Mouse (Mus musculus) midbrain, embryonic 14.5 days (tissue): Measurements from ENCODE around the gene Tigd3. TPM values are rescaled to one million over a fixed set of nuclear protein-coding genes. Genes with fewer than 3 reads are reported as not detected.
A peak's percentile ranks its signal among the peaks of the same experiment; 100 is the strongest.

Experiments
- ATAC-seq: fragments of 200-750 bp; cut with Nextera tagmentation; 2 replicates; pipeline ENCODE4 v1.8.0; 2017; ENCODE audit warnings: moderate number of reproducible peaks, moderate library complexity; ENCODE audit not compliant: low FRiP score, low TSS enrichment
- DNase-seq: peaks from one replicate; pipeline ENCODE4 v3.0.0-alpha.2; 2015
- H3K27ac ChIP-seq: fragments of 300-500 bp; sonication (generic); replicated peaks from 2 replicates; pipeline ENCODE4 v1.5.1; 2014; ENCODE audit warnings: mild to moderate bottlenecking, low read depth, low read length, moderate library complexity
- H3K27me3 ChIP-seq: fragments of 300-500 bp; sonication (generic); 2 replicates; pipeline ENCODE4 v1.6.1; 2014; ENCODE audit warnings: low read length, control low read depth, mixed read lengths; ENCODE audit not compliant: control insufficient read depth, insufficient read depth
- H3K36me3 ChIP-seq: fragments of 300-500 bp; sonication (generic); 2 replicates; pipeline ENCODE4 v1.6.1; 2014; ENCODE audit warnings: low read length, control low read depth; ENCODE audit not compliant: control insufficient read depth, insufficient read depth
- H3K4me1 ChIP-seq: fragments of 300-500 bp; sonication (generic); 2 replicates; pipeline ENCODE4 v1.6.1; 2014; ENCODE audit warnings: mild to moderate bottlenecking, antibody characterized with exemption, low read length, control low read depth; ENCODE audit not compliant: control insufficient read depth, insufficient read depth
- H3K4me2 ChIP-seq: fragments of 300-500 bp; sonication (generic); 2 replicates; pipeline ENCODE4 v1.6.1; 2014; ENCODE audit warnings: mild to moderate bottlenecking, low read length, moderate library complexity
- H3K4me3 ChIP-seq: fragments of 300-500 bp; sonication (generic); replicated peaks from 2 replicates; pipeline ENCODE4 v1.5.1; 2014; ENCODE audit warnings: low read depth, low read length
- H3K9ac ChIP-seq: fragments of 300-500 bp; sonication (generic); replicated peaks from 2 replicates; pipeline ENCODE4 v1.6.1; 2014; ENCODE audit warnings: mild to moderate bottlenecking, low read length, moderate library complexity
- H3K9me3 ChIP-seq: fragments of 300-500 bp; sonication (generic); 2 replicates; pipeline ENCODE4 v1.6.1; 2016; ENCODE audit warnings: low read length, control low read depth, mixed read lengths; ENCODE audit not compliant: control insufficient read depth
- WGBS: fragments of 180-500 bp; shearing (Covaris S2); extraction: QIAGEN DNeasy Blood & Tissue Kit; methylation state at CpG from one replicate; pipeline ENCODE4 v1.1.7; 2014; 5-methylcytosine and 5-hydroxymethylcytosine counted together
- polyA plus RNA-seq: library from polyadenylated mRNA; unstranded; fragments of >200 nt; fragmentation: Nextera tagmentation; extraction: Ambion mirVana; gene quantifications from 2 replicates; pipeline ENCODE4 v1.2.1, GENCODE M21; 2014

The Tigd3 gene
- polyA plus RNA-seq, result 9.9 and 10.8 TPM in 2 replicates

DNA sequence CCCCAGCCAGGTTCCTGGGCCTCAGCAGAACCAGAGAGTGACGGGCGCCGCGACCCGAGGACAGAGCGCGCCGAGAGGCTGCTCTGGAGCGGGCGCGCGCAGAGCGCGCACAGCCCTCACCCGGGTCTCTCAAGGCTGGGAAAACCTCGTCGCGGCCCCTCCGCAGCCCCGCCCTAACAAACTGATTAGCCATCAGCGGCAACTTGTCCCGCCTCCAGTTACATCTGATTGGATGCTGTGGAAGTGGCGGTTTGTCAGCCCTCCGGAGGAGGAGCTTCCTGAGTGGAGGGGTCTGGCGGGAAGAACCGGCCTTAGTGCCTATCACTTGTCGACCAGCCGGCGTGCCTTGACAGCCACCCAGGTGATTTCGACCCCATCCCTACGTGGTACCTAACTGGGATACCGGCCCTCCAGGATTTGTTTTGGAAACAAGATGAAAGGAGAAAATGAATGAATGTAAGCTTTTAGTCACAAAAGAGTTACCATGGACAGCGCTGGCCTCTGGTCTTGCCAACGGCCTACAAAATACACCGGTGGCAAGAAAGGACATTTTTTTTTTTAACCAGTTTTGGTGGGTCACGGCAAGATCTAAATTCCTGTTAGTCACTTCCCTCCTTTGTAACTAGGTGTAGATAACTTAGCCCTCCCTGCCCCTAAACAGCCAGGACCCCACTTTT lies at the start of gene Tigd3:
Gene Tigd3, minus strand, starts transcription at position 148 of the 677 bp plus-strand sequence.
- no peaks in the 10 kb centered on the region for H3K27me3 ChIP-seq
- WGBS, result 5% methylated on average over 36 of the region's 36 CpGs
- H3K4me1 ChIP-seq, result peaks cover 19% of the 10 kb centered on the region
- H3K9ac ChIP-seq, result peak within 1 kb of the TSS; percentile 87
- DNase-seq (peak; percentile 99), ATAC-seq (peak; percentile 96)
- H3K27ac ChIP-seq, result peak within 1 kb of the TSS; percentile 81
- H3K4me3 ChIP-seq, result peak within 1 kb of the TSS; percentile 63
- peaks cover 34% of the 10 kb centered on the region for H3K36me3 ChIP-seq
- peak within 1 kb of the TSS; percentile 84 for H3K4me2 ChIP-seq
- H3K9me3 ChIP-seq, result no peaks in the 10 kb centered on the region

DNA sequence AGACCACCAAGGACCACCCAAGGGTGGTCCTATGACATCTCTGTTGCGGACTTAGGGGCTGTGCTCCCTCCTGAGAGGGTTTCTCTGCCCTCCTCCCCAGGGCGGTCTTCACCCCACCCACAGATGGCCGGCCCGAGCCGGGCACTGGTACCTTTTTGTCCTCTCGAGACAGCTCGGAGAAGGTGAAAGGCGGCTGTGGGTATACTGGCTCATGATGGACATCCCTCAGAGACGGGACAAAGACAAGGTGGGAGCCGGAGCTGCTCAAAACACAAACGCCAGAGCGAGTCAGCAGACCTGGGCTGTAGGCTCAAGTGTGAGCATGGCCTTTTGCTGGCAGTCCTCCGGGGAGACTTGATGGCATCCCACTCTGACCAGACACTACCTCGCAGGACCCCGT lies 49.5 kb upstream of the Tigd3 start:
- peaks cover 10% of the 10 kb centered on the region for H3K36me3 ChIP-seq
- WGBS, result 93% methylated on average over 15 of the region's 15 CpGs
- no peak overlapping the region for H3K4me3 ChIP-seq
- H3K27ac ChIP-seq, result no peak overlapping the region
- H3K4me1 ChIP-seq, result no peaks in the 10 kb centered on the region
- no peaks in the 10 kb centered on the region for H3K27me3 ChIP-seq
- H3K9me3 ChIP-seq, result no peaks in the 10 kb centered on the region
- H3K4me2 ChIP-seq, result no peak overlapping the region
- no peak overlapping the region for H3K9ac ChIP-seq
- ATAC-seq, result no peak
- DNase-seq, result no peak

DNA sequence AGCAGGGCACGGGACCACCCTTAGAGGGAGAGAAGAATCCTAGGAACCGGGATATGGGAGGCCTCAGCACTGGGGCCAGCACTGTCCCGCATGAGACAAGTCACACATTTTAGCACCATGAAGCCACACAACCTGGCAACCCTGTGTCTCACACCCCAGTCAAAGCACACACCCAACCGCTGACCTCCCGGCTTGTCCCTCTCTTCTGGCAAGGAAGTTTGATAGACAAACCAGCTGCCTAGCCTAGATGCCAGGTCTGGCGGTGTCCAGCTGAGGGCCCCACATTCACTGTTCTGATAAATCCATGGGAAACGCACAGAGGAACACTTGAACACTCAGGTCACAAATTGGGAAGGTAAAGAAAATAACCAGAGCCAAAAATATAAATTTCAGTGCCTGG lies 48.6 kb upstream of the Tigd3 start:
- no peak for DNase-seq
- H3K36me3 ChIP-seq, result peaks cover 10% of the 10 kb centered on the region
- no peak overlapping the region for H3K4me3 ChIP-seq
- H3K9ac ChIP-seq, result no peak overlapping the region
- WGBS, result 95% methylated on average over 7 of the region's 7 CpGs
- H3K27me3 ChIP-seq, result no peaks in the 10 kb centered on the region
- no peaks in the 10 kb centered on the region for H3K9me3 ChIP-seq
- no peak overlapping the region for H3K4me2 ChIP-seq
- H3K4me1 ChIP-seq, result peaks cover 7% of the 10 kb centered on the region
- H3K27ac ChIP-seq, result no peak overlapping the region
- no peak for ATAC-seq

DNA sequence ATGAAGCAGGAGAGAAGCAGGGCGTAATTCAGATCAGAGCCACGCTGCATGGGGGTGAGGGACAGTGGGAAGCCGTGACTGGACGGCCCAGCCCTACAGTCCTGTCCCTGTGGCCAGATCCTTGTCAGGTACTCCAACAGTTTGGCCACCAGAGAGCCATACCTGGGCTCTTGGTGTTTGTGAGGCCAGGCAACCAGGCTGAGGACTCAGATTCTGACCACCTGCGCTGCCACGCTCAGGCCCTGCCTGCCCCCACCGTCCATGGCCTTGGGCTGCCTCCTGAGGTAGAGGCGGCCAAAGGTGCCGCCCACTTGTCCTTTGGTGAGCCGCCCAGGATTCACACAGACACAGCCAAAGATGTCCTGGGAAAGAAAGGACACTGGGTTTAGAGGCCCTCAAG lies 46.7 kb upstream of the Tigd3 start:
- H3K36me3 ChIP-seq, result peaks cover 10% of the 10 kb centered on the region
- no peak overlapping the region for H3K9ac ChIP-seq
- DNase-seq (no peak), ATAC-seq (no peak)
- 95% methylated on average over 10 of the region's 10 CpGs for WGBS
- peaks cover 7% of the 10 kb centered on the region for H3K4me1 ChIP-seq
- no peaks in the 10 kb centered on the region for H3K27me3 ChIP-seq
- H3K4me3 ChIP-seq, result no peak overlapping the region
- no peak overlapping the region for H3K4me2 ChIP-seq
- no peak overlapping the region for H3K27ac ChIP-seq
- H3K9me3 ChIP-seq, result no peaks in the 10 kb centered on the region

DNA sequence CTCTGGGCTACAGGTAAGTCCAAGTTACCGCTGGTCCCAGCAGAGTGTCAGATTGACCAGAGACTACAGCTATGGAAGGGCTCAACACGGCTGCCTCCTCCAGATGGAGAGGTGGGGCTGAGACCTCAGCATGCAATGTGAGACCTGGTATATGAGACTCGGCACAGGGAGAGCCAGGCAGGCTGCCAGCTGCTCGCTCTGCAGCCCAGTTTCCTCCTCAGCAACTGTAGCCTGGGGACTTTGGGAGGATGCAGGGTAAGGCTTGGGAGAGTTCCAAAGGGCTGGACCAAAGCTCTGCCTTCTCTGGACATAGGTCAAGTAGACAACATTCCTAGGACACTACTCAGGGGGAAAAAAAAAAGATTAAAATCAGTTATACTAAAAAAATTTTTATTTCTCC lies 46.2 kb upstream of the Tigd3 start:
- Histone ChIP-seq H3K27ac (no peak overlapping the region), H3K9ac (no peak overlapping the region), H3K27me3 (no peaks in the 10 kb centered on the region), H3K9me3 (no peaks in the 10 kb centered on the region), H3K4me1 (peaks cover 7% of the 10 kb centered on the region), H3K4me3 (no peak overlapping the region), H3K36me3 (peaks cover 10% of the 10 kb centered on the region), H3K4me2 (no peak overlapping the region)
- ATAC-seq, result no peak
- WGBS, result 82% methylated on average over 4 of the region's 4 CpGs
- peak; percentile 38 for DNase-seq

DNA sequence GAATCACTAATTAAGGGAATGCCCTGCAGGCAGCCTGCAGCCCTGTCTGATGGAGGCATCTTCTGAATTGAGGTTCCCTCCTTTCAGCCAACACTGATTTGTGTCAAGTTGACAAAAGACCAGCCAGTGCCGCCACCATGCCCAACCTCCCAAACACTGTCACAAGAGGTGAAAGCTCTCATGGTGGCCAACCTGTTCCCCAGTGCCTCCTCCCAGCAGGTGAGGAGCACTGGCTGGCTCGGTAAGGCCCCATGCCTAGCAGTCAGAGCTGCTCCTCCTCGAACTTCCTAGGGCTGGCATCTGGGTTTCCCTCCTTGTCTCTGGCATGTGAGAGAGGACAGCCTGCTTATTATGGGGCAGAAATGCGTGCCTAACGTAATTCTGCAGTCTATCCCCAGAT lies 45.8 kb upstream of the Tigd3 start:
- Histone ChIP-seq H3K9ac (no peak overlapping the region), H3K4me1 (peaks cover 7% of the 10 kb centered on the region), H3K4me3 (no peak overlapping the region), H3K27me3 (no peaks in the 10 kb centered on the region), H3K27ac (no peak overlapping the region), H3K9me3 (no peaks in the 10 kb centered on the region), H3K4me2 (no peak overlapping the region), H3K36me3 (peaks cover 10% of the 10 kb centered on the region)
- WGBS, result 82% methylated on average over 5 of the region's 5 CpGs
- ATAC-seq, result no peak
- no peak for DNase-seq

DNA sequence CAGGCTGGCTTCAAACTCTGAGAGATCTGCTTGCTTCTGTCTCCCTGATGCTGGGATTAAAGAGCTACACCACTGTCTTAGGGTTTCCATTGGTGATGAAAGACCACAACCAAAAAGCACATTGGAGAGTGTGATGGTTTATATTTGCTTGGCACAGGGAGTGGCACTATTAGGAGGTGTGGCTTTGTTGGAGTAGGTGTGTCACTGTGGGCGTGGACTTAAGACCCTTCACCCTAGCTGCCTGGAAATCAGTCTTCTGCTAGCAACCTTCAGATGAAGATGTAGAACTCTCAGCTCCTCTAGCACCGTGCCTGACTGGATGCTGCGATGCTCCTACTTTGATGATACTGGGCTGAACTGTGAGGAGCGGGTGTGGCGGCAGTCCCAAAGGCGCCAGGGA lies 44.6 kb upstream of the Tigd3 start:
- Histone ChIP-seq H3K27me3 (no peaks in the 10 kb centered on the region), H3K4me3 (no peak overlapping the region), H3K9ac (no peak overlapping the region), H3K9me3 (no peaks in the 10 kb centered on the region), H3K36me3 (peaks cover 10% of the 10 kb centered on the region), H3K4me1 (peaks cover 7% of the 10 kb centered on the region), H3K27ac (no peak overlapping the region), H3K4me2 (no peak overlapping the region; the same call in 1 of the 2 replicates)
- DNase-seq (no peak), ATAC-seq (no peak)
- 91% methylated on average over 6 of the region's 6 CpGs for WGBS

DNA sequence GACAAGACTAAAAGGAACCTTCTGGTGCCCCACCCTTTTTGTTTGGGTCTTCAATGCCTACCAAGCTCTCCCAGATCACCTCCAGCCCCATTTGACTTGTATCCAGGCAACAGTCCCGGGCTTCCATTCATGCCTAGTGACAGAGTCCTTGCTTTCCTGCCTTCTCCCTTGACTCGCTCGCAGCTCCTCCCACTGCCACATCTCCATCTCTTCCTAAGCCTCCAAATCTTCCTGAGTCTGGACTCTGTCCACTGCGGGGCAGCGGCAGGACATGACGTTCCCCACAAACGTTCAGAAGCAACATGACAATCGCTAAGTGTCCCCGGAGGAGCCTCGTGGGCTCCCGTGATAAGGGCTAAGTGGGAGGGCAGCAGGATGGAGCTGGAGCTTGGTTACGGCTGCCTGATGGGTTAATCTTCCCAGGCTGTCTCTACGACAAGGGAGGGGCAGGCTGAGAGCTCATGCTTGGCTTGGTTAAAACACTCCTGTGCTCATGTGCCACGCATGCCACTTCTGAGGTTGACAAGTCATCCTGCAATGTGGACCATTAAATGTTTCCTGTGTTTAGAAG lies 44.0 kb upstream of the Tigd3 start:
- peak overlapping the region; percentile 3; the same call in 1 of the 2 replicates for H3K9ac ChIP-seq
- H3K27ac ChIP-seq, result peak overlapping the region; percentile 37; the same call in 1 of the 2 replicates
- 6% methylated on average over 14 of the region's 14 CpGs for WGBS
- DNase-seq (peak; percentile 39), ATAC-seq (no peak; the same call in 1 of the 2 replicates)
- peak overlapping the region; percentile 42 for H3K4me2 ChIP-seq
- no peaks in the 10 kb centered on the region for H3K27me3 ChIP-seq
- H3K4me1 ChIP-seq, result peaks cover 7% of the 10 kb centered on the region
- no peaks in the 10 kb centered on the region for H3K9me3 ChIP-seq
- H3K4me3 ChIP-seq, result no peak overlapping the region
- peaks cover 10% of the 10 kb centered on the region for H3K36me3 ChIP-seq
